Mouse (Mus musculus): ENCODE results near the gene Wasf3. TPM values are rescaled to one million over a fixed set of nuclear protein-coding genes. Genes with fewer than 3 reads are reported as not detected.

Wasf3 gene
- polyA plus RNA-seq, 2 experiments: 1.4 to 10.8 TPM

GRCm38 (mm10) chr5:146453556-146453955 is 68.8 kb downstream of the Wasf3 start:
- H3K27me3 ChIP-seq (ENCODE audit: control insufficient read depth, insufficient read depth, low read length): no peaks in the 10 kb centered on the region
- TF ChIP-seq POLR2A (IDR thresholded peaks at IDR 0.05; ENCODE audit: borderline replicate concordance, extremely low read depth, insufficient read depth, insufficient read length): no peak
- no peaks in the 10 kb centered on the region for H3K4me1 ChIP-seq (ENCODE audit: control insufficient read depth, insufficient read depth, low read length)
- 84% methylated on average over 6 of the region's 6 CpGs for WGBS
- H3K27ac ChIP-seq (replicated peaks; ENCODE audit: low read depth, low read length): no peak overlapping the region
- no peak overlapping the region for H3K4me3 ChIP-seq (replicated peaks; ENCODE audit: low read length)
- ATAC-seq (ENCODE audit: low FRiP score, low read depth): no peak
- no peak overlapping the region for H3K9ac ChIP-seq (ENCODE audit: low read depth, low read length, severe bottlenecking)
- no peak for DNase-seq (ENCODE audit: low spot score)
- no peaks in the 10 kb centered on the region for H3K9me3 ChIP-seq (ENCODE audit: control insufficient read depth, low read length)
- peaks cover 8% of the 10 kb centered on the region; the same call in 1 of the 2 replicates for H3K36me3 ChIP-seq (ENCODE audit: control insufficient read depth, insufficient read depth, low read length)
- no peak overlapping the region for H3K4me2 ChIP-seq (replicated peaks; ENCODE audit: low read depth, low read length, severe bottlenecking)

GRCm38 (mm10) chr5:146461612-146462011 is 76.8 kb downstream of the Wasf3 start:
- no peak overlapping the region for H3K4me2 ChIP-seq (replicated peaks; ENCODE audit: low read depth, low read length, severe bottlenecking)
- H3K36me3 ChIP-seq (ENCODE audit: control insufficient read depth, insufficient read depth, low read length): 0 out of 2 replicates have a peak, but pooled peaks cover 4% of the 10 kb centered on the region
- no peak for ATAC-seq (ENCODE audit: low FRiP score, low read depth)
- no peaks in the 10 kb centered on the region for H3K4me1 ChIP-seq (ENCODE audit: control insufficient read depth, insufficient read depth, low read length)
- no peak for TF ChIP-seq POLR2A (IDR thresholded peaks at IDR 0.05; ENCODE audit: borderline replicate concordance, extremely low read depth, insufficient read depth, insufficient read length)
- no peaks in the 10 kb centered on the region for H3K9me3 ChIP-seq (ENCODE audit: control insufficient read depth, low read length)
- H3K27ac ChIP-seq (replicated peaks; ENCODE audit: low read depth, low read length): no peak overlapping the region
- WGBS: 73% methylated on average over 8 of the region's 8 CpGs
- H3K4me3 ChIP-seq (replicated peaks; ENCODE audit: low read length): no peak overlapping the region
- no peak overlapping the region for H3K9ac ChIP-seq (ENCODE audit: low read depth, low read length, severe bottlenecking)
- DNase-seq (ENCODE audit: low spot score): no peak
- no peaks in the 10 kb centered on the region for H3K27me3 ChIP-seq (ENCODE audit: control insufficient read depth, insufficient read depth, low read length)

GRCm38 (mm10) chr5:146466663-146467062 is 81.9 kb downstream of the Wasf3 start:
- no peak for TF ChIP-seq POLR2A (IDR thresholded peaks at IDR 0.05; ENCODE audit: borderline replicate concordance, extremely low read depth, insufficient read depth, insufficient read length)
- no peaks in the 10 kb centered on the region for H3K4me1 ChIP-seq (ENCODE audit: control insufficient read depth, insufficient read depth, low read length)
- H3K9ac ChIP-seq (ENCODE audit: low read depth, low read length, severe bottlenecking): no peak overlapping the region
- H3K27ac ChIP-seq (replicated peaks; ENCODE audit: low read depth, low read length): no peak overlapping the region
- WGBS: 92% methylated on average over 19 of the region's 19 CpGs
- DNase-seq (ENCODE audit: low spot score) (no peak), ATAC-seq (ENCODE audit: low FRiP score, low read depth) (no peak)
- H3K27me3 ChIP-seq (ENCODE audit: control insufficient read depth, insufficient read depth, low read length): no peaks in the 10 kb centered on the region
- no peak overlapping the region for H3K4me3 ChIP-seq (replicated peaks; ENCODE audit: low read length)
- H3K4me2 ChIP-seq (replicated peaks; ENCODE audit: low read depth, low read length, severe bottlenecking): no peak overlapping the region
- H3K9me3 ChIP-seq (ENCODE audit: control insufficient read depth, low read length): no peaks in the 10 kb centered on the region
- peaks cover 7% of the 10 kb centered on the region; the same call in 1 of the 2 replicates for H3K36me3 ChIP-seq (ENCODE audit: control insufficient read depth, insufficient read depth, low read length)

- no peaks in the 10 kb centered on the region for H3K27me3 ChIP-seq (ENCODE audit: control insufficient read depth, insufficient read depth, low read length)
- no peak overlapping the region for H3K9ac ChIP-seq (ENCODE audit: low read depth, low read length, severe bottlenecking)
- no peak overlapping the region for H3K4me2 ChIP-seq (replicated peaks; ENCODE audit: low read depth, low read length, severe bottlenecking)
- WGBS: 91% methylated on average over 9 of the region's 9 CpGs
- H3K27ac ChIP-seq (replicated peaks; ENCODE audit: low read depth, low read length): no peak overlapping the region
- H3K4me3 ChIP-seq (replicated peaks; ENCODE audit: low read length): no peak overlapping the region
- peaks cover 7% of the 10 kb centered on the region; the same call in 1 of the 2 replicates for H3K36me3 ChIP-seq (ENCODE audit: control insufficient read depth, insufficient read depth, low read length)
- no peak for TF ChIP-seq POLR2A (IDR thresholded peaks at IDR 0.05; ENCODE audit: borderline replicate concordance, extremely low read depth, insufficient read depth, insufficient read length)
- ATAC-seq (ENCODE audit: low FRiP score, low read depth) (no peak), DNase-seq (ENCODE audit: low spot score) (no peak)
- H3K9me3 ChIP-seq (ENCODE audit: control insufficient read depth, low read length): no peaks in the 10 kb centered on the region
- H3K4me1 ChIP-seq (ENCODE audit: control insufficient read depth, insufficient read depth, low read length): no peaks in the 10 kb centered on the region
Observed at GRCm38 (mm10) chr5:146468311-146468710, 83.5 kb downstream of the Wasf3 start.

- Histone ChIP-seq H3K4me1 (ENCODE audit: control insufficient read depth, insufficient read depth, low read length) (no peaks in the 10 kb centered on the region), H3K4me3 (replicated peaks; ENCODE audit: low read length) (no peak overlapping the region), H3K27ac (replicated peaks; ENCODE audit: low read depth, low read length) (no peak overlapping the region), H3K9me3 (ENCODE audit: control insufficient read depth, low read length) (no peaks in the 10 kb centered on the region), H3K4me2 (replicated peaks; ENCODE audit: low read depth, low read length, severe bottlenecking) (no peak overlapping the region), H3K36me3 (ENCODE audit: control insufficient read depth, insufficient read depth, low read length) (peaks cover 7% of the 10 kb centered on the region; the same call in 1 of the 2 replicates), H3K9ac (ENCODE audit: low read depth, low read length, severe bottlenecking) (no peak overlapping the region), H3K27me3 (ENCODE audit: control insufficient read depth, insufficient read depth, low read length) (no peaks in the 10 kb centered on the region)
- ATAC-seq (ENCODE audit: low FRiP score, low read depth) (no peak), DNase-seq (ENCODE audit: low spot score) (no peak)
- WGBS: 87% methylated on average over 9 of the region's 9 CpGs
- TF ChIP-seq POLR2A (IDR thresholded peaks at IDR 0.05; ENCODE audit: borderline replicate concordance, extremely low read depth, insufficient read depth, insufficient read length): no peak
Observed at GRCm38 (mm10) chr5:146470821-146471220, 86.0 kb downstream of the Wasf3 start.

GRCm38 (mm10) chr5:146471311-146471710 is 86.5 kb downstream of the Wasf3 start:
- TF ChIP-seq POLR2A (IDR thresholded peaks at IDR 0.05; ENCODE audit: borderline replicate concordance, extremely low read depth, insufficient read depth, insufficient read length): no peak
- DNase-seq (ENCODE audit: low spot score): no peak
- WGBS: 89% methylated on average over 5 of the region's 5 CpGs
- no peak overlapping the region for H3K4me3 ChIP-seq (replicated peaks; ENCODE audit: low read length)
- no peak overlapping the region for H3K9ac ChIP-seq (ENCODE audit: low read depth, low read length, severe bottlenecking)
- peaks cover 7% of the 10 kb centered on the region; the same call in 1 of the 2 replicates for H3K36me3 ChIP-seq (ENCODE audit: control insufficient read depth, insufficient read depth, low read length)
- H3K4me1 ChIP-seq (ENCODE audit: control insufficient read depth, insufficient read depth, low read length): no peaks in the 10 kb centered on the region
- H3K4me2 ChIP-seq (replicated peaks; ENCODE audit: low read depth, low read length, severe bottlenecking): no peak overlapping the region
- H3K27me3 ChIP-seq (ENCODE audit: control insufficient read depth, insufficient read depth, low read length): no peaks in the 10 kb centered on the region
- ATAC-seq (ENCODE audit: low FRiP score, low read depth): no peak
- no peak overlapping the region for H3K27ac ChIP-seq (replicated peaks; ENCODE audit: low read depth, low read length)
- H3K9me3 ChIP-seq (ENCODE audit: control insufficient read depth, low read length): no peaks in the 10 kb centered on the region
